Mouse (Mus musculus) liver, embryonic 11.5 days (tissue): ENCODE measurements around the gene Sash3. TPM values are rescaled to one million over a fixed set of nuclear protein-coding genes. Genes with fewer than 3 reads are reported as not detected.

ENCODE experiments used
- ATAC-seq: fragments of 200-750 bp; cut with Nextera tagmentation; replicated peaks from 2 replicates; pipeline ENCODE4 v1.8.0; 2017; ENCODE audit warnings: moderate number of reproducible peaks, mild to moderate bottlenecking, moderate TSS enrichment, moderate library complexity; ENCODE audit not compliant: low FRiP score
- DNase-seq: peaks from one replicate; pipeline ENCODE4 v3.0.0-alpha.2; 2017; ENCODE audit warnings: low spot score
- H3K27ac ChIP-seq: fragments of 300-500 bp; sonication (generic); 2 replicates; pipeline ENCODE4 v1.5.1; 2014; ENCODE audit warnings: mild to moderate bottlenecking, low read depth, low read length, control low read depth
- H3K27me3 ChIP-seq: fragments of 300-500 bp; sonication (generic); replicated peaks from 2 replicates; pipeline ENCODE4 v1.6.1; 2014; ENCODE audit warnings: low read length, mixed read lengths; ENCODE audit not compliant: control insufficient read depth, insufficient read depth
- H3K36me3 ChIP-seq: fragments of 300-500 bp; sonication (generic); 2 replicates; pipeline ENCODE4 v1.6.1; 2014; ENCODE audit warnings: mild to moderate bottlenecking, low read length, moderate library complexity, mixed read lengths; ENCODE audit not compliant: control insufficient read depth, insufficient read depth
- H3K4me1 ChIP-seq: fragments of 300-500 bp; sonication (generic); replicated peaks from 2 replicates; pipeline ENCODE4 v1.6.1; 2014; ENCODE audit warnings: low read length, mixed read lengths; ENCODE audit not compliant: control insufficient read depth, insufficient read depth
- H3K4me2 ChIP-seq: fragments of 300-500 bp; sonication (generic); 2 replicates; pipeline ENCODE4 v1.6.1; 2014; ENCODE audit warnings: mild to moderate bottlenecking, control low read depth, moderate library complexity
- H3K4me3 ChIP-seq: fragments of 300-500 bp; sonication (generic); 2 replicates; pipeline ENCODE4 v1.5.1; 2014; ENCODE audit warnings: low read depth, low read length, control low read depth
- H3K9ac ChIP-seq: fragments of 300-500 bp; sonication (generic); 2 replicates; pipeline ENCODE4 v1.6.1; 2014; ENCODE audit warnings: low read depth, low read length, control low read depth
- H3K9me3 ChIP-seq: fragments of 300-500 bp; sonication (generic); 2 replicates; pipeline ENCODE4 v1.6.1; 2016; ENCODE audit warnings: low read length, inconsistent platforms, mixed read lengths; ENCODE audit not compliant: control insufficient read depth
- WGBS: fragments of 180-500 bp; shearing (Covaris S2); extraction: QIAGEN DNeasy Blood & Tissue Kit; methylation state at CpG from one replicate; pipeline ENCODE4 v1.1.7; 2014; 5-methylcytosine and 5-hydroxymethylcytosine counted together
- polyA plus RNA-seq: library from polyadenylated mRNA; unstranded; fragments of >200 nt; fragmentation: Nextera tagmentation; extraction: Ambion mirVana; gene quantifications from 2 replicates; pipeline ENCODE4 v1.2.1, GENCODE M21; 2014

Gene Sash3
- polyA plus RNA-seq, 1 experiment from 2014 or later, result 11.5 TPM

- Histone ChIP-seq H3K36me3 (no peaks in the 10 kb centered on the region), H3K9me3 (no peaks in the 10 kb centered on the region), H3K4me3 (no peak overlapping the region), H3K4me1 (no peaks in the 10 kb centered on the region), H3K9ac (no peak overlapping the region), H3K27me3 (no peaks in the 10 kb centered on the region), H3K27ac (no peak overlapping the region), H3K4me2 (no peak overlapping the region)
- ATAC-seq (no peak), DNase-seq (no peak)
- 62% methylated on average over 3 of the region's 3 CpGs for WGBS
These were observed 38.5 kb downstream of the Sash3 start for GRCm38 (mm10) chrX:48184703-48185102.

- H3K9me3 ChIP-seq, result no peaks in the 10 kb centered on the region
- WGBS, result 87% methylated on average over 6 of the region's 6 CpGs
- H3K9ac ChIP-seq, result no peak overlapping the region
- no peaks in the 10 kb centered on the region; the same call in 1 of the 2 replicates for H3K36me3 ChIP-seq
- DNase-seq (no peak), ATAC-seq (no peak)
- H3K4me2 ChIP-seq, result no peak overlapping the region
- H3K4me3 ChIP-seq, result no peak overlapping the region
- no peak overlapping the region for H3K27ac ChIP-seq
- no peaks in the 10 kb centered on the region; the same call in 1 of the 2 replicates for H3K4me1 ChIP-seq
- H3K27me3 ChIP-seq, result no peaks in the 10 kb centered on the region
These were observed 45.0 kb downstream of the Sash3 start for GRCm38 (mm10) chrX:48191261-48191660.

- no peaks in the 10 kb centered on the region; the same call in 1 of the 2 replicates for H3K36me3 ChIP-seq
- no peak overlapping the region for H3K4me3 ChIP-seq
- H3K4me1 ChIP-seq, result no peaks in the 10 kb centered on the region; the same call in 1 of the 2 replicates
- no peak for ATAC-seq
- no peak overlapping the region for H3K9ac ChIP-seq
- no peaks in the 10 kb centered on the region for H3K27me3 ChIP-seq
- no peak overlapping the region for H3K4me2 ChIP-seq
- WGBS, result 82% methylated on average over 14 of the region's 14 CpGs
- H3K27ac ChIP-seq, result no peak overlapping the region
- DNase-seq, result no peak
- no peaks in the 10 kb centered on the region for H3K9me3 ChIP-seq
These were observed 47.3 kb downstream of the Sash3 start for GRCm38 (mm10) chrX:48193235-48194152.

- H3K9ac ChIP-seq, result no peak overlapping the region
- H3K4me2 ChIP-seq, result no peak overlapping the region
- DNase-seq (no peak), ATAC-seq (no peak)
- H3K9me3 ChIP-seq, result no peaks in the 10 kb centered on the region
- 92% methylated on average over 3 of the region's 3 CpGs for WGBS
- H3K27ac ChIP-seq, result no peak overlapping the region
- no peak overlapping the region for H3K4me3 ChIP-seq
- no peaks in the 10 kb centered on the region for H3K36me3 ChIP-seq
- no peaks in the 10 kb centered on the region; the same call in 1 of the 2 replicates for H3K4me1 ChIP-seq
- H3K27me3 ChIP-seq, result no peaks in the 10 kb centered on the region
These were observed 51.6 kb downstream of the Sash3 start for GRCm38 (mm10) chrX:48197856-48198255.

GRCm38 (mm10) chrX:48199026-48199425 is 52.8 kb downstream of the Sash3 start:
- DNase-seq (no peak), ATAC-seq (no peak)
- no peak overlapping the region for H3K9ac ChIP-seq
- H3K4me2 ChIP-seq, result no peak overlapping the region
- no peaks in the 10 kb centered on the region for H3K36me3 ChIP-seq
- no peak overlapping the region for H3K27ac ChIP-seq
- H3K9me3 ChIP-seq, result no peaks in the 10 kb centered on the region
- H3K4me3 ChIP-seq, result no peak overlapping the region
- no peaks in the 10 kb centered on the region; the same call in 1 of the 2 replicates for H3K4me1 ChIP-seq
- 92% methylated on average over 2 of the region's 2 CpGs for WGBS
- H3K27me3 ChIP-seq, result no peaks in the 10 kb centered on the region

- Histone ChIP-seq H3K9me3 (no peaks in the 10 kb centered on the region), H3K9ac (no peak overlapping the region), H3K4me3 (no peak overlapping the region), H3K27ac (no peak overlapping the region), H3K4me2 (no peak overlapping the region), H3K4me1 (no peaks in the 10 kb centered on the region), H3K27me3 (no peaks in the 10 kb centered on the region), H3K36me3 (no peaks in the 10 kb centered on the region)
- WGBS, result 92% methylated on average over 3 of the region's 3 CpGs
- DNase-seq (no peak), ATAC-seq (no peak)
These were observed 54.5 kb downstream of the Sash3 start for GRCm38 (mm10) chrX:48200699-48201098.

GRCm38 (mm10) chrX:48201973-48202372 is 55.7 kb downstream of the Sash3 start:
- Histone ChIP-seq H3K9ac (no peak overlapping the region), H3K27ac (no peak overlapping the region), H3K4me3 (no peak overlapping the region), H3K4me1 (no peaks in the 10 kb centered on the region), H3K27me3 (no peaks in the 10 kb centered on the region), H3K36me3 (no peaks in the 10 kb centered on the region), H3K4me2 (no peak overlapping the region), H3K9me3 (no peaks in the 10 kb centered on the region)
- no peak for ATAC-seq
- DNase-seq, result no peak
- WGBS, result 81% methylated on average over 7 of the region's 7 CpGs

- no peak for ATAC-seq
- H3K4me2 ChIP-seq, result no peak overlapping the region
- DNase-seq, result no peak
- 83% methylated on average over 7 of the region's 7 CpGs for WGBS
- H3K9ac ChIP-seq, result no peak overlapping the region
- H3K4me3 ChIP-seq, result no peak overlapping the region
- no peaks in the 10 kb centered on the region for H3K9me3 ChIP-seq
- no peak overlapping the region for H3K27ac ChIP-seq
- no peaks in the 10 kb centered on the region for H3K4me1 ChIP-seq
- no peaks in the 10 kb centered on the region for H3K36me3 ChIP-seq
- peaks cover 1% of the 10 kb centered on the region; the same call in 1 of the 2 replicates for H3K27me3 ChIP-seq
These were observed 56.2 kb downstream of the Sash3 start for GRCm38 (mm10) chrX:48202436-48202835.

GRCm38 (mm10) chrX:48202995-48203394 is 56.8 kb downstream of the Sash3 start:
- H3K36me3 ChIP-seq, result no peaks in the 10 kb centered on the region
- DNase-seq (no peak), ATAC-seq (no peak)
- no peak overlapping the region for H3K4me3 ChIP-seq
- no peaks in the 10 kb centered on the region for H3K4me1 ChIP-seq
- H3K9ac ChIP-seq, result no peak overlapping the region
- WGBS, result 74% methylated on average over 4 of the region's 4 CpGs
- H3K27me3 ChIP-seq, result peaks cover 4% of the 10 kb centered on the region; the same call in 1 of the 2 replicates
- H3K27ac ChIP-seq, result no peak overlapping the region
- no peak overlapping the region for H3K4me2 ChIP-seq
- H3K9me3 ChIP-seq, result no peaks in the 10 kb centered on the region
